Mouse (Mus musculus) heart, postnatal 0 days (tissue): ENCODE results near the gene Stx11.

Experiments
- CTCF ChIP-seq: IDR thresholded peaks from 2 replicates; pipeline ENCODE4 v1.5.1; 2016; ENCODE audit warnings: antibody characterized with exemption, control low read depth, low read depth
- EP300 ChIP-seq: IDR thresholded peaks from 2 replicates; pipeline ENCODE4 v1.6.1; 2016; ENCODE audit warnings: antibody characterized with exemption, low read depth

- TF ChIP-seq CTCF = no peak
- no peak for TF ChIP-seq EP300
These were observed 52.0 kb downstream of the Stx11 start for GRCm38 (mm10) chr10:12911981-12912530.
